Mouse (Mus musculus) ovary, adult 18-20 months (tissue): ENCODE data around the gene Prph.

Experiments
- DNase-seq: peaks from one replicate; pipeline ENCODE4 v3.0.0; 2022; ENCODE audit warnings: low spot score, mixed read lengths

The Prph gene

GRCm38 (mm10) chr15:99098493-99098861 lies 43.5 kb downstream of the Prph start:
- no peak for DNase-seq

GRCm38 (mm10) chr15:99099139-99099556 lies 44.2 kb downstream of the Prph start:
- DNase-seq = no peak

- no peak for DNase-seq
Measured at GRCm38 (mm10) chr15:99099984-99100383, 45.0 kb downstream of the Prph start.

GRCm38 (mm10) chr15:99105238-99105637 lies 50.3 kb downstream of the Prph start:
- DNase-seq = no peak

- no peak for DNase-seq
Measured at GRCm38 (mm10) chr15:99107866-99108265, 52.9 kb downstream of the Prph start.
